Mouse (Mus musculus): ENCODE measurements around the gene Poc1b.

DNA sequence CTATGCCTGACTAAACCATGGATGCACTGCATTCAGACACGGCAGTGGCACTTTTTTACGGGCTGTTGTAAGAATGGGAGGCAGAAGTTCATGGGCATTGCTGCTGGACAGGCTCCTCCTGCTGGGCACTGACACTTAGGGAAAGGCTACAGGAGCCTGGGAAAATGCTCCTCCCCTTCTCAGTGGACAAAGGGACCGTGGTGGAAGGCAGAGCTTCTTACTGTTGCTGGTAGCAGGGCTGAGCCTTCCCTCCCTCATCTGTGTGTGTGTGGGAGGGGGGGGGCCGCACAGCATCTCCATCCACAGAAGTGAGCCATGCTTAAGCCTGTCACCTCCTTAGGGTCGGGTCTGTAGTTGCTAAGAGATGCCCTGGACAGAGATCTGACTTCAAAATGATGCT is 24.5 kb downstream of the Poc1b start:
- no peak for TF ChIP-seq CTCF (IDR thresholded peaks at IDR 0.05)
- no peak for TF ChIP-seq POLR2A (IDR thresholded peaks at IDR 0.05; ENCODE audit: insufficient read depth, low read depth, low read length)
- no peak for TF ChIP-seq EP300 (IDR thresholded peaks at IDR 0.05; ENCODE audit: insufficient read depth, low read depth, low read length)
